In the genomic region with DNA sequence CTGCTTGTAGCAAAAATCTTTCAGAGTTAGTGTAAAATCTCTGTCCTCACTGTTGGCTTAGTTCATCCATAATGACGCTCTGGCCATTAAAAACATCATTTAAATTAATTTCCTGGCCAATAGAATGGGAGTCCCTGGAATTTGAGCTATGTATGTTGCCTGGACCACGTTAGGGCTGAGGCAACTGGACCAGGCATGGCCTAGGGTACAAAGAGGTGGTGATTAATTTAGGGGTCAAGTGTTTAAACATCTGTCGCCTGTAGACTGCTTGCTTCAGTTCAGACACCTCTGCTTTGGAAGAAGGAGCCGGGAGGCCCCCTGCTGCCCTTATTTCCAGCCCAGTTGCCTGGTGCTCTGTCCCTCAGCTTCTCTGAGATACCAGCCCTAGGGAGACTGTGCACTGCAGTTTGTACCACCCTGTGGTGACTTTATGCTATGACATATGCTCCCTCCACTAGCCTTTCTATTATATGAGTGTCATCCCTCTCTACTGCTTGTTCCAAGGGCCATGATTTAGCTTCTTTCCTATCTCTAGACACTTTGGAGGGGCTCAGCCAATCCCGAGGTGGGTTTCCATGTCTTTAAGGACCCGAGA, we compare ENCODE assay signal across 11 mouse cellular contexts.
DNase-seq lines count a peak whose midpoint lies in the region; ATAC-seq and TF ChIP-seq lines count a peak whose summit lies in the region.
"Had no signal": no experiment of that assay in that cellular context is flagged by ENCODE, and none has a peak within 500 bp of the region (broad histone marks: within the 10 kb centered on the region; RNA-seq: fewer than 3 reads in every experiment).

No protein-coding gene starts in this region.

- H3K4me2 ChIP-seq in embryonic facial prominence, embryonic 15.5 days (replicated peaks), result no peak overlapping the region
- no peak overlapping the region for H3K4me2 ChIP-seq in midbrain, embryonic 14.5 days (ENCODE audit: low read length)
- H3K4me2 ChIP-seq: hindbrain, embryonic 15.5 days had no signal

- TF ChIP-seq CTCF in left cerebral cortex, adult 2 months (IDR thresholded peaks at IDR 0.05), result peak; percentile 36

- no peak overlapping the region for H3K27ac ChIP-seq in left cerebral cortex, adult 2 months
- no peak overlapping the region for H3K27ac ChIP-seq in embryonic facial prominence, embryonic 15.5 days (replicated peaks)
- H3K27ac ChIP-seq in midbrain, embryonic 14.5 days (replicated peaks; ENCODE audit: low read depth, low read length), result no peak overlapping the region
- H3K27ac ChIP-seq: hindbrain, embryonic 15.5 days had no signal

- H3K9me3 ChIP-seq in embryonic facial prominence, embryonic 15.5 days (replicated peaks), result no peaks in the 10 kb centered on the region
- no peaks in the 10 kb centered on the region for H3K9me3 ChIP-seq in midbrain, embryonic 14.5 days (ENCODE audit: control insufficient read depth, low read length)
- H3K9me3 ChIP-seq: hindbrain, embryonic 15.5 days had no signal

- intact Hi-C loops in left cerebral cortex, adult 2 months (cut with DNase I), result no loop called here
- intact Hi-C loops in left cerebral cortex, postnatal 25 days (cut with DNase I), result no loop called here

- 0 out of 2 replicates have a peak, but pooled peaks have one; percentile 59 for ATAC-seq in embryonic facial prominence, embryonic 15.5 days (ENCODE audit: insufficient number of reproducible peaks, low FRiP score, low TSS enrichment, low read depth)
- peak; percentile 64; the same call in 1 of the 2 replicates for ATAC-seq in midbrain, embryonic 14.5 days (ENCODE audit: low FRiP score, low TSS enrichment)

- peaks cover 4% of the 10 kb centered on the region; the same call in 1 of the 2 replicates for H3K4me1 ChIP-seq in embryonic facial prominence, embryonic 15.5 days
- H3K4me1 ChIP-seq in midbrain, embryonic 14.5 days (ENCODE audit: control insufficient read depth, insufficient read depth, low read length), result no peaks in the 10 kb centered on the region
- H3K4me1 ChIP-seq: hindbrain, embryonic 15.5 days had no signal

- peaks cover 3% of the 10 kb centered on the region; the same call in 1 of the 2 replicates for H3K27me3 ChIP-seq in embryonic facial prominence, embryonic 15.5 days
- no peaks in the 10 kb centered on the region for H3K27me3 ChIP-seq in midbrain, embryonic 14.5 days (ENCODE audit: control insufficient read depth, insufficient read depth, low read length)
- H3K27me3 ChIP-seq: hindbrain, embryonic 15.5 days had no signal

- H3K36me3 ChIP-seq in embryonic facial prominence, embryonic 15.5 days, result no peaks in the 10 kb centered on the region
- H3K36me3 ChIP-seq in midbrain, embryonic 14.5 days (ENCODE audit: control insufficient read depth, insufficient read depth, low read length), result no peaks in the 10 kb centered on the region
- H3K36me3 ChIP-seq: hindbrain, embryonic 15.5 days had no signal

- peak; percentile 8 for DNase-seq in cerebellum, adult 9-10 months
- no peak for DNase-seq in cerebellum, adult 9-11 months
- DNase-seq in left cerebral cortex, adult 2 months (ENCODE audit: extremely low spot score in 1 of 2, low spot score in 2 of 2), result no peak
- no peak for DNase-seq in left cerebral cortex, postnatal 25 days (ENCODE audit: low spot score in 2 of 2)
- DNase-seq in midbrain, embryonic 14.5 days, result peak; percentile 58
- no peak for DNase-seq in adrenal gland, postnatal 14 days
- no peak for DNase-seq in adrenal gland, adult 2 months
- DNase-seq: B cell, adult 2 months had no signal

- H3K9ac ChIP-seq in embryonic facial prominence, embryonic 15.5 days, result no peak overlapping the region
- H3K9ac ChIP-seq in midbrain, embryonic 14.5 days (replicated peaks; ENCODE audit: low read length), result no peak overlapping the region
- H3K9ac ChIP-seq: hindbrain, embryonic 15.5 days had no signal

- no peak overlapping the region for H3K4me3 ChIP-seq in left cerebral cortex, adult 2 months
- H3K4me3 ChIP-seq in embryonic facial prominence, embryonic 15.5 days (replicated peaks), result no peak overlapping the region
- no peak overlapping the region for H3K4me3 ChIP-seq in midbrain, embryonic 14.5 days (replicated peaks; ENCODE audit: low read depth, low read length)
- H3K4me3 ChIP-seq: hindbrain, embryonic 15.5 days; myocyte had no signal

- WGBS in embryonic facial prominence, embryonic 15.5 days, result 49% methylated on average over 6 of the region's 6 CpGs
- WGBS in midbrain, embryonic 14.5 days, result 41% methylated on average over 6 of the region's 6 CpGs

Comparison
In these comparisons a context has a peak if more than half of its experiments do, and no peak if none do; other contexts are left out.
1. DNase-seq: peak in cerebellum, adult 9-10 months (single experiment) and midbrain, embryonic 14.5 days (single experiment); none in cerebellum, adult 9-11 months (single experiment), left cerebral cortex, adult 2 months (0 of 2), left cerebral cortex, postnatal 25 days (0 of 2), adrenal gland, postnatal 14 days (single experiment) and adrenal gland, adult 2 months (single experiment).